Mouse (Mus musculus) intestine, postnatal 0 days (tissue): Measurements from ENCODE around the gene Smc3. TPM values are rescaled to one million over a fixed set of nuclear protein-coding genes. Genes with fewer than 3 reads are reported as not detected.

Source experiments
- ATAC-seq: fragments of 200-750 bp; cut with Nextera tagmentation; 2 replicates; pipeline ENCODE4 v1.8.0; 2017; ENCODE audit warnings: mild to moderate bottlenecking, moderate TSS enrichment, moderate library complexity
- H3K27ac ChIP-seq: fragments of 300-500 bp; sonication (generic); 2 replicates; pipeline ENCODE4 v1.5.1; 2014; ENCODE audit warnings: mild to moderate bottlenecking, low read depth, low read length, moderate library complexity
- H3K27me3 ChIP-seq: fragments of 300-500 bp; sonication (generic); replicated peaks from 2 replicates; pipeline ENCODE4 v1.6.1; 2014; ENCODE audit warnings: low read length, mixed read lengths; ENCODE audit not compliant: control insufficient read depth, insufficient read depth
- H3K36me3 ChIP-seq: fragments of 300-500 bp; sonication (generic); 2 replicates; pipeline ENCODE4 v1.6.1; 2014; ENCODE audit warnings: mild to moderate bottlenecking, moderate library complexity; ENCODE audit not compliant: control insufficient read depth, insufficient read depth
- H3K4me1 ChIP-seq: fragments of 300-500 bp; sonication (generic); replicated peaks from 2 replicates; pipeline ENCODE4 v1.6.1; 2014; ENCODE audit warnings: antibody characterized with exemption, low read length, mixed read lengths; ENCODE audit not compliant: control insufficient read depth, insufficient read depth
- H3K4me2 ChIP-seq: fragments of 300-500 bp; sonication (generic); replicated peaks from 2 replicates; pipeline ENCODE4 v1.6.1; 2014; ENCODE audit warnings: low read depth, mild to moderate bottlenecking, moderate library complexity
- H3K4me3 ChIP-seq: fragments of 300-500 bp; sonication (generic); 2 replicates; pipeline ENCODE4 v1.5.1; 2014; ENCODE audit warnings: low read depth, low read length
- H3K9ac ChIP-seq: fragments of 300-500 bp; sonication (generic); 2 replicates; pipeline ENCODE4 v1.6.1; 2014; ENCODE audit warnings: mild to moderate bottlenecking, low read depth, low read length
- H3K9me3 ChIP-seq: fragments of 300-500 bp; sonication (generic); 2 replicates; pipeline ENCODE4 v1.6.1; 2016; ENCODE audit warnings: mixed run types; ENCODE audit not compliant: control insufficient read depth
- CTCF ChIP-seq: sonication (generic); IDR thresholded peaks from 2 replicates; pipeline ENCODE4 v1.5.1; 2016; ENCODE audit warnings: low read depth, mild to moderate bottlenecking, control low read depth, antibody characterized with exemption, moderate library complexity
- WGBS: fragments of 180-500 bp; shearing (Covaris S2); extraction: QIAGEN DNeasy Blood & Tissue Kit; methylation state at CpG from one replicate; pipeline ENCODE4 v1.1.7; 2014; 5-methylcytosine and 5-hydroxymethylcytosine counted together
- polyA plus RNA-seq: library from polyadenylated mRNA; unstranded; fragments of >200 nt; fragmentation: Nextera tagmentation; extraction: Ambion mirVana; gene quantifications from 2 replicates; pipeline ENCODE4 v1.2.1, GENCODE M21; 2015

Gene Smc3
- polyA plus RNA-seq, 1 experiment from 2014 or later = 24.4 TPM

GRCm38 (mm10) chr19:53596723-53597474 is 3.3 kb upstream of the Smc3 start:
- Histone ChIP-seq H3K9ac (no peak overlapping the region), H3K36me3 (no peaks in the 10 kb centered on the region), H3K4me3 (no peak overlapping the region), H3K4me1 (no peaks in the 10 kb centered on the region), H3K4me2 (no peak overlapping the region), H3K27me3 (no peaks in the 10 kb centered on the region), H3K27ac (no peak overlapping the region), H3K9me3 (no peaks in the 10 kb centered on the region)
- TF ChIP-seq CTCF = no peak
- 68% methylated on average over 7 of the region's 7 CpGs for WGBS
- ATAC-seq = no peak

GRCm38 (mm10) chr19:53600549-53601362 is 558 bp downstream of the Smc3 start:
- Histone ChIP-seq H3K4me3 (peak overlapping the region; percentile 98), H3K9me3 (no peaks in the 10 kb centered on the region), H3K27ac (peak overlapping the region; percentile 91), H3K4me1 (peaks cover 5% of the 10 kb centered on the region; the same call in 1 of the 2 replicates), H3K9ac (peak overlapping the region; percentile 96), H3K36me3 (0 out of 2 replicates have a peak, but pooled peaks cover 2% of the 10 kb centered on the region), H3K27me3 (no peaks in the 10 kb centered on the region), H3K4me2 (peak overlapping the region; percentile 96)
- peak; percentile 61 for ATAC-seq
- no peak for TF ChIP-seq CTCF
- WGBS = under 1% methylated on average over 55 of the region's 82 CpGs

- TF ChIP-seq CTCF = no peak
- H3K9me3 ChIP-seq = no peaks in the 10 kb centered on the region
- H3K9ac ChIP-seq = peak overlapping the region; percentile 96
- WGBS = 1% methylated on average over 11 of the region's 11 CpGs
- H3K4me3 ChIP-seq = peak overlapping the region; percentile 98
- H3K27me3 ChIP-seq = no peaks in the 10 kb centered on the region
- H3K4me2 ChIP-seq = peak overlapping the region; percentile 96
- peaks cover 5% of the 10 kb centered on the region; the same call in 1 of the 2 replicates for H3K4me1 ChIP-seq
- H3K27ac ChIP-seq = no peak overlapping the region
- 0 out of 2 replicates have a peak, but pooled peaks cover 3% of the 10 kb centered on the region for H3K36me3 ChIP-seq
- ATAC-seq = no peak
These were observed 1.1 kb downstream of the Smc3 start for GRCm38 (mm10) chr19:53601363-53601655.

GRCm38 (mm10) chr19:53608921-53609320 is 8.7 kb downstream of the Smc3 start:
- Histone ChIP-seq H3K9ac (no peak overlapping the region), H3K4me3 (no peak overlapping the region), H3K4me2 (no peak overlapping the region), H3K9me3 (no peaks in the 10 kb centered on the region), H3K4me1 (no peaks in the 10 kb centered on the region), H3K27me3 (no peaks in the 10 kb centered on the region), H3K36me3 (peaks cover 15% of the 10 kb centered on the region; the same call in 1 of the 2 replicates), H3K27ac (no peak overlapping the region)
- 87% methylated on average over 6 of the region's 6 CpGs for WGBS
- no peak for TF ChIP-seq CTCF
- no peak for ATAC-seq

GRCm38 (mm10) chr19:53621681-53622080 is 21.5 kb downstream of the Smc3 start:
- H3K9ac ChIP-seq = no peak overlapping the region
- no peak for ATAC-seq
- H3K27me3 ChIP-seq = no peaks in the 10 kb centered on the region
- H3K27ac ChIP-seq = no peak overlapping the region
- H3K4me2 ChIP-seq = no peak overlapping the region
- WGBS = 88% methylated on average over 13 of the region's 13 CpGs
- H3K4me3 ChIP-seq = no peak overlapping the region
- H3K9me3 ChIP-seq = no peaks in the 10 kb centered on the region
- TF ChIP-seq CTCF = no peak
- no peaks in the 10 kb centered on the region for H3K4me1 ChIP-seq
- peaks cover 61% of the 10 kb centered on the region for H3K36me3 ChIP-seq

GRCm38 (mm10) chr19:53638041-53638440 is 37.8 kb downstream of the Smc3 start:
- peaks cover 68% of the 10 kb centered on the region for H3K36me3 ChIP-seq
- no peaks in the 10 kb centered on the region; the same call in 1 of the 2 replicates for H3K4me1 ChIP-seq
- H3K27me3 ChIP-seq = no peaks in the 10 kb centered on the region
- H3K4me3 ChIP-seq = no peak overlapping the region
- no peaks in the 10 kb centered on the region for H3K9me3 ChIP-seq
- H3K27ac ChIP-seq = no peak overlapping the region
- H3K4me2 ChIP-seq = no peak overlapping the region
- TF ChIP-seq CTCF = peak; percentile 58
- ATAC-seq = no peak
- H3K9ac ChIP-seq = no peak overlapping the region
- WGBS = 91% methylated on average over 2 of the region's 2 CpGs
